Mouse (Mus musculus) liver, embryonic 11.5 days (tissue): ENCODE results near the gene Gm28998. TPM values are rescaled to one million over a fixed set of nuclear protein-coding genes. Genes with fewer than 3 reads are reported as not detected.
"Not testable (repeated sequence)": the region's sequence is repeated elsewhere in the genome, so short reads cannot be mapped to it uniquely, and the experiment has no call there.

Source experiments
- ATAC-seq: fragments of 200-750 bp; cut with Nextera tagmentation; replicated peaks from 2 replicates; pipeline ENCODE4 v1.8.0; 2017; ENCODE audit warnings: moderate number of reproducible peaks, mild to moderate bottlenecking, moderate TSS enrichment, moderate library complexity; ENCODE audit not compliant: low FRiP score
- DNase-seq: peaks from one replicate; pipeline ENCODE4 v3.0.0-alpha.2; 2017; ENCODE audit warnings: low spot score
- H3K27ac ChIP-seq: fragments of 300-500 bp; sonication (generic); 2 replicates; pipeline ENCODE4 v1.5.1; 2014; ENCODE audit warnings: mild to moderate bottlenecking, low read depth, low read length, control low read depth
- H3K27me3 ChIP-seq: fragments of 300-500 bp; sonication (generic); replicated peaks from 2 replicates; pipeline ENCODE4 v1.6.1; 2014; ENCODE audit warnings: low read length, mixed read lengths; ENCODE audit not compliant: control insufficient read depth, insufficient read depth
- H3K36me3 ChIP-seq: fragments of 300-500 bp; sonication (generic); 2 replicates; pipeline ENCODE4 v1.6.1; 2014; ENCODE audit warnings: mild to moderate bottlenecking, low read length, moderate library complexity, mixed read lengths; ENCODE audit not compliant: control insufficient read depth, insufficient read depth
- H3K4me1 ChIP-seq: fragments of 300-500 bp; sonication (generic); replicated peaks from 2 replicates; pipeline ENCODE4 v1.6.1; 2014; ENCODE audit warnings: low read length, mixed read lengths; ENCODE audit not compliant: control insufficient read depth, insufficient read depth
- H3K4me2 ChIP-seq: fragments of 300-500 bp; sonication (generic); 2 replicates; pipeline ENCODE4 v1.6.1; 2014; ENCODE audit warnings: mild to moderate bottlenecking, control low read depth, moderate library complexity
- H3K4me3 ChIP-seq: fragments of 300-500 bp; sonication (generic); 2 replicates; pipeline ENCODE4 v1.5.1; 2014; ENCODE audit warnings: low read depth, low read length, control low read depth
- H3K9ac ChIP-seq: fragments of 300-500 bp; sonication (generic); 2 replicates; pipeline ENCODE4 v1.6.1; 2014; ENCODE audit warnings: low read depth, low read length, control low read depth
- H3K9me3 ChIP-seq: fragments of 300-500 bp; sonication (generic); 2 replicates; pipeline ENCODE4 v1.6.1; 2016; ENCODE audit warnings: low read length, inconsistent platforms, mixed read lengths; ENCODE audit not compliant: control insufficient read depth
- WGBS: fragments of 180-500 bp; shearing (Covaris S2); extraction: QIAGEN DNeasy Blood & Tissue Kit; methylation state at CpG from one replicate; pipeline ENCODE4 v1.1.7; 2014; 5-methylcytosine and 5-hydroxymethylcytosine counted together
- polyA plus RNA-seq: library from polyadenylated mRNA; unstranded; fragments of >200 nt; fragmentation: Nextera tagmentation; extraction: Ambion mirVana; gene quantifications from 2 replicates; pipeline ENCODE4 v1.2.1, GENCODE M21; 2014

Gene Gm28998
- polyA plus RNA-seq, result not detected in 2 replicates

- H3K9ac ChIP-seq, ATAC-seq, H3K27ac ChIP-seq, H3K36me3 ChIP-seq, H3K4me1 ChIP-seq, H3K9me3 ChIP-seq, H3K27me3 ChIP-seq, H3K4me3 ChIP-seq, H3K4me2 ChIP-seq, DNase-seq: not testable (repeated sequence)
- no CpG with 5 or more reads among the region's 8 CpGs for WGBS
Observed at GRCm38 (mm10) chrY:7253487-7253886, at the start of gene Gm28998. Gene Gm28998 (plus strand): TSS chrY:7253787.

Other genes with a start within 250 kb of the Gm28998 start
- not detected in 2 replicates for gene Gm21244, start 84.5 kb upstream of the Gm28998 start, polyA plus RNA-seq
- gene Gm21788, start 151.2 kb downstream of the Gm28998 start, polyA plus RNA-seq, result not detected in 2 replicates